Mouse (Mus musculus) Muller cell, postnatal 12 days (primary cell): ENCODE results near the gene Zfp326.

Source experiments
- DNase-seq: peaks from one replicate; pipeline ENCODE4 v3.0.0-alpha.2; 2015; ENCODE audit errors: inconsistent ontology term

Zfp326 gene

DNA sequence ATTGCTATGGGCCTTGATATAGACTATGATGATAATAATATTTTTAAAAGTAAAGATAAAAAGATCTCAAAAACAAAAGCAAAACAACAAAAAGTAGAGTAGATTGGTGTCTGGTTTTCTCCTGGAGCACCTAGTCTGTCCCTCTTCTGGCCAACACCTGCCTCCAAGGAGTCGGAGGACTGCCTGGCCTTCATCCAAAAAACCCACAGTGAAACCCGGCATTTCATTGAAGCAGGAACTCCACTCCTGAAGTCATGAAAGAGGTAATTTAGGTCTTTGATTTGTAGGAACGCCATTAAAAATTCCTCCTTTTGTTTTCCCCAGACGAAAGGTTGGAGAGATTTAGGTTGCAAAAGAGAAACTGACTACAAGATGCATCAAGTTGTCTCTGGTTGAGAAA lies 8.9 kb upstream of the Zfp326 start:
- DNase-seq, result peak; percentile 46

GRCm38 (mm10) chr5:105867841-105868447 lies 8.4 kb upstream of the Zfp326 start:
- no peak for DNase-seq

DNA sequence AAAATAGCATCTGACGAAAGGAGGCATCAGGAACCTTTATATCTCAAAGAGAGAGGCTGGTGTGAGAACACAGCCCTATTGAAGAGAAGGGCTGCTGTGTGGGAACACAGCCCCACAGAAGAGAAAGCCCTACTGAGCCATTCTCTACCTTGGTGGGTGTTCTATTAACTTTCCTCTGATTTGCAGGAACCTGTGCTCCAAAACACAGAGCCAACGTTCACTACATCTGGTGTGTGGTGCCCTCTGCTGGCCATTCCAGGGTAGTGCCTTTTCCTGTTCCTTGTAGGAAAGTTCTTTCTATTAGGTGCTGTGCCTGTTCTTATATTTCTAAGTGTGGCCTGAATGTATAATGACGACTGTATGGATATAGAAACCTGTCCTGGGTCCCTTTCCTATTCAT lies 7.8 kb upstream of the Zfp326 start:
- DNase-seq, result peak; percentile 80

DNA sequence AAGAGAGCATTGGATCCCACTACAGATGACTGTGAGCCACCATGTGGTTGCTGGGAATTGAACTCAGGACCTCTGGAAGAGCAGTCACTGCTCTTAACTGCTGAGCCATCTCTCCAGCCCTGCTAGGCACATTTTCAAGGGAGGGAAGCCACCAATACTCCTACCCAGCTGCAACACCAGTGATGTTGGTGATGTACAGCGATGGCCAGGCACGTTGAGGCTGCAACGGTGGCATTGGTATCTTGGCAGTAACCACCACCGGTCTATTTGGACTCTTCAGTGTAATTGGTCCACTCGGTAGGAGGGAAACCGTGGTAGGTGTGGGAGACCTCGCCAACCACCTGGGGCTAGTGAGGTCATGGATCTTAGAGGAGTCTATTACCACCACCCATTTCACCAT lies 6.6 kb upstream of the Zfp326 start:
- no peak for DNase-seq

DNA sequence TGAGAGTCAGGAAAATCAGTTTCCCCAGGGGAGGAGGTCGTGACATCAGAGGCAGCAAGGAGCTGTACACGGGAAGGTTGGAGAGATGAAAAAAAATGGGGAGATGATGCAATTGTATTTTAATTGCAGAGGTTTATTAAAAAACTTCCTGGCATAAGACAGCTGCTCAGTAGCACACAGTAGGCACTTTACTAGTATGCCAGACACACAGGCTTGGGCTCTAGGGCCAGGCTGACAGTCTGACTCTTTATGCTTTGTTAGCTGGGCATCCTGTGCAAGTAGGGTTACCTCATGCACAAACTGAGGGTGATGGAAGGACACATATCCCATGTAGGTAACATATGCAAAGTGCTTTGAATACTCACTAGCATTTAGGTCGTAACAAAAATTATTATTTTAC lies 5.2 kb upstream of the Zfp326 start:
- no peak for DNase-seq

GRCm38 (mm10) chr5:105872176-105872575 lies 4.2 kb upstream of the Zfp326 start:
- DNase-seq, result no peak

DNA sequence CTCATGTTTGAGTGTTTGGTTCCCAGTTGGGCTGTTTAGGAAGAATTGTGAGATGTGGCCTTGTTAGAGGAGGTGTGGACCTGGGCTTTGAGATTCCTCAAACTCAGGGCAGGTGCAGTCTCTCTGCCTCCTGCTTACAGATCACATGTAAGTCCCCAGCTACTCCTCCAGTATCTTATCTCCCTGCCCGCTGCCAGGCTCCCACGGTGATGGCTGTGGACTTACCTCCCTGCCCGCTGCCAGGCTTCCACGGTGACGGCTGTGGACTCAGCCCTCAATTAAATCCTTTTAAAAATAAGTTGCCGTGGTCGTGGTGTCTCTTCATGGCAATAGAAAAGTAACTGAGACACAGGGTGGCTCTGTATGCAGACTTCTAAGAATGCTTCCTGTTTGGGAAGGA lies 3.4 kb upstream of the Zfp326 start:
- no peak for DNase-seq

DNA sequence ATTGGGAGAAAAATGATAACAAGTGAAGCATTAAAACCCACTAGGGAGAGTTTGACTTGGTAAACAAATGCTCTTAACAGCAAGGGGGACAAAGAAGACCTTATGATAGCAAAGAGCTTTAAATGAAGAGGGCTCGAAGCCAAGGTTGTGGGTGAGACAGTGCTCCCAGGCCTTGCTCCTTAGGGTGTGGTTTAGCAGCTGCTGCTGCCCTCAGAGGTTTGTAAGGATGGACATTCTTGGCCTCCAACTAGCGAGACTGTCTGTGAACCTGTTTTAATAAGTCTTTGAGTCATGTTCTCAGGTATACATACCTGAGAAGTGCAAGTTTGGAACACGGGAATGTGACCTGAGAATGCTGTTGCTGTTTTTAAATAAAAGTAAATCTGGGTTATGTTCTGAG lies 2.6 kb upstream of the Zfp326 start:
- DNase-seq, result no peak

DNA sequence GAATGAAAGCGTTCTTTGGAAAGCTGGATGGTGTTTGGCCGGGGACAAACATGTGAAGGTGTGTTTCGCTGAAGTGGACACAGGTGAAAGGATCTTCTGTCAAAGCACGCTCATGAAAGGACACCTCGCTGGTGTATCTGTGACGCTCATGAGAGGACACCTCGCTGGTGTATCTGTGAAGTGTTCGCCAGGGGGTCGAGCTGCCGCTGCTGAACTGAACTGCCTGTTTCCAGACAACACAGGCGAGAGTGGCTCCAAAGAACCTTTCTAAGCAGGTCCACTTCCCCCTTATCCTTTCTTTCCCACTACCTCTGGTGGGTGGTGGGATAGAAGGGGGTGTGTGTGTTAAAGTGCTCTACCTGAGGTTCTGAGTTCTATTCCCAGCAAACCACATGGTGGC lies 1.9 kb upstream of the Zfp326 start:
- no peak for DNase-seq

- no peak for DNase-seq
Measured at GRCm38 (mm10) chr5:105876925-105877774, 785 bp downstream of the Zfp326 start.

- DNase-seq, result no peak
Measured at GRCm38 (mm10) chr5:105887317-105887716, 11.0 kb downstream of the Zfp326 start.

GRCm38 (mm10) chr5:105898161-105898560 lies 21.8 kb downstream of the Zfp326 start:
- no peak for DNase-seq

DNA sequence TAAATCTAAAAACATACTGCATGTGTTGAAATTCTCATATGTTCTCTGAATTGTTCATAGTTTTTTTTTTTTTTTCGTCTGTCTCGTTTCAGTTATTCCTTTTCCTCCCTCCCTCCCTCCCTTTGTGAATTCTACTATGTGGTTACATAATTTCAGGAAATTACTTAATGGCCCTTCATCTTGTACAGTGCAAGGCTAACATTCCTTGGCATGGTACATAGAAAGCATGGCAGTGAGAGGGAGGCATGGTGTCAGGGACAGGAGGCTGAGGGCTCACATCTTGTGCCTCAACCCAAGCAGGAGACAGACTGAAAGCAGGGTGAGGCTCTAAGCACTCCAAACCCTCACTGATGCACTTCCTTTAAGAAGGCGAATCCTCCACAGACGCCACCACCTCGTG lies 32.8 kb downstream of the Zfp326 start:
- DNase-seq, result no peak

GRCm38 (mm10) chr5:105909671-105910070 lies 33.3 kb downstream of the Zfp326 start:
- no peak for DNase-seq

GRCm38 (mm10) chr5:105911498-105911897 lies 35.1 kb downstream of the Zfp326 start:
- DNase-seq, result no peak

DNA sequence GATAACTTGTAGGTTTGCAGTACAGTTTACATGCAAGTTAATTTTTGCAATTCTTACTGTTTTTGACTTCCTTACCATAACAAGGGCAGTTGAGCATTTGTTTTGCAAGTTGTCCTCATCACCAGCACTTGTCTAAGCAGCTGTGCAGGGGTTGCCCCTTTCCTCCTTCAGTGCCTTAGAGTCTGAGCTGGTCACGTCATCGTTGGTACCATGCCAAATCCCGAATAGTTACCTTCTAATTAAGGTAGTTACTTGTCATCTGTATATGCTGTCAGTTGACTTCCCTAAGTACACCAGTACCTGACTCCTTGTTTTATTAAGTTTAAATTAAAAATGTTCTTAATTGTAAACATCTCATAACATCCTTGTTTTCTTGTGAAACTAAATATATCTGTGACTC lies 41.0 kb downstream of the Zfp326 start:
- no peak for DNase-seq

GRCm38 (mm10) chr5:105918289-105918688 lies 41.9 kb downstream of the Zfp326 start:
- DNase-seq, result no peak

- DNase-seq, result no peak
Measured at GRCm38 (mm10) chr5:105922818-105923487, 46.6 kb downstream of the Zfp326 start.

DNA sequence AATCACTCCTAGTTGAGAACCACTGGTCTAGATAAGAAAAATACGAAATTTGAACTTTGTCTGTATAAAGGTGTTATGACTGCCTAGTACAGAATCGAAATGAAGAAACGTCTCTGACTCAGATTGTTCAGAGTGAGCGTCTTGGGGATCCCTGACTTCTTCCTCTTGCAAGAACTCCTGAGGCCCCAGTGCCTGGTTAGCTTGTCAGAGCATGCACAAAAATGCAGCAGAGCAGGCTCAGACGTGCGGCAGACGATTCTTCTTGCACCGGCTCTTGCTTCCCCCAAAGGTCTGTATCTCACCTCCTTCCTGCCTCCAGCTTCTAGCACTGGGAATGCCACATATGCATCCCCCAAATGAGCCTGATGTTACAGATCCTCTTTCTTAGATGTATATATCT lies 48.0 kb downstream of the Zfp326 start:
- no peak for DNase-seq

DNA sequence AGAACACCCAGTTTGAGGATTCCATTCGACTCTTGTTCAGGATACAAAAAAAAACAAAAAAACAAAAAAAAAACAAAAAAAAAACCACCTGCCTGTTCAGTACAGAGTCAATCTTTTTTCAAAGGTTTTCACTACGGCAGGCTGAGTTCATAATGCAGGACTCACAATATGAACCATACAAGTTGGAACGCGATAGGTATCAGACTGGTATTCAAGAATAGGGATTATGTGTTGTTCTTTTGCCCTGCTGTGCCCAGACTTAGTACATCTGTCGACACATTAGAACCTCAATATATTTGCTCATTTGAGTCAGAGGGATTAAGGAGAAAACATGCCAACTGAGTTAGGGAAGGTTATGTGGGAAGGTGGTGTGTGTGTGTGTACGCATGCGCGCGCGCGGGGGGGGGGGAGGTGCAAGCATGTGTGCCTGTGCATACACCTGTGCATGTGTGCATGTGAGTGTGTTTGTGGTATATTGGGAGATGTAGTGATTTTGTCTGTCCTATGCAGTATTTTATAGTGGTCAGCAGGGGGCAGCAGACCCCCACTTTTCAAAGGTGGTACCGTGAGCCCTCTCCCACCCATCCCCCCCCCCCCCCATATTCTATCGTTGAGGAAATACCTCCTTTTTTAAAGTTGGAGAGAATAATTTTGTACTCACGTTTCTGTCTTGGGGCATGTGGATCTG lies 49.3 kb downstream of the Zfp326 start:
- DNase-seq, result no peak

DNA sequence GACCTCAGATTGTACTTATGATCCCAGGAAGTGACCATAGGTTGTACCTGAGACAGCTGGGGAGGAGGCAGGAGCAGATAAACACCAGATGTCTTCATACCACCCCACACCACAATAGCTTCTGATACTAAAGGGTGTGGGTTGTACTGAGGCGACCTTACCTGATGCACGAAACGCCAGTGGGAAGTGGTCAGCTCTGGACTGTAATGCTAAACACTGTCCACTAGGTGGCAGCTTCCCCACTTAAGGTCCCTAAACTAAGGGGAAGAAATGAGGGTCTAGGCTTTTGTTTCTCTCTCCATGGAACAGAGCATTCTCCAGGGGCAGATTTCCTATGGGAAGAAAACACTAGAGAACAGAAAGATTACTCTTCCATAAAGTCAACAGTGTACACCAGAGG lies 53.9 kb downstream of the Zfp326 start:
- DNase-seq, result no peak

DNA sequence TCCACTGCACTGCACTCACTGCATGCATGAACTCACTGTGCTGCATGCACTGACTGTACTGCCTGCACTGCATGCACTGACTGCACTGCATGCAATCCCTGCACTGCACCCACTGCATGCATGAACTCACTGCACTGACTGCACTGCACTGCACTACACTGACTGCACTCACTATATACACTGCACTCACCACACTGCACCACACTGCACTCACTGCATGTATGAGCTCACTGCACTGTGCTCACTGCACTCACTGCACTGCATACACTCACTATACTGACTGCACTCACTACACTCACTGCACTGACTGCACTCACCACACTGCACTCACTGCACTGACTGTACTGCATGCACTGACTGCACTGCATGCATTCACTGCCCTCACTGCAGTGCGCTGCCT lies 56.0 kb downstream of the Zfp326 start:
- DNase-seq, result no peak
